Mouse (Mus musculus): ENCODE results near the gene Zfp108. TPM values are rescaled to one million over a fixed set of nuclear protein-coding genes. Genes with fewer than 3 reads are reported as not detected.

Zfp108 gene
- total RNA-seq, 1 experiment from 2014 or later, result 0.47 TPM

Other genes starting within 250 kb of the Zfp108 start
- 0.12 TPM in 1 of 2 replicates, not detected in the other for gene Vmn1r183, start 201.5 kb upstream of the Zfp108 start, total RNA-seq (2017)
- 28.9 and 29.6 TPM in 2 replicates for gene Zfp180, start 172.9 kb upstream of the Zfp108 start, total RNA-seq (2017)
- gene Zfp112, start 142.5 kb upstream of the Zfp108 start, total RNA-seq (2017), result 2.2 and 2.9 TPM in 2 replicates
- 7.2 and 9.6 TPM in 2 replicates for gene Zfp235, start 120.6 kb upstream of the Zfp108 start, total RNA-seq (2017)
- gene Zfp114, start 79.7 kb upstream of the Zfp108 start, total RNA-seq (2017), result 0.25 and 0.35 TPM in 2 replicates
- 0.25 and 0.35 TPM in 2 replicates for gene Zfp111, start 43.4 kb upstream of the Zfp108 start, total RNA-seq (2017)
- gene Zfp109, start 17.2 kb upstream of the Zfp108 start, total RNA-seq (2017), result 0.61 and 1.2 TPM in 2 replicates
- 0.37 and 0.47 TPM in 2 replicates for gene Zfp93, start 15.6 kb downstream of the Zfp108 start, total RNA-seq (2017)
- gene Zfp61, start 46.4 kb downstream of the Zfp108 start, total RNA-seq (2017), result 8.3 and 10.1 TPM in 2 replicates
- gene Zfp94, start 61.9 kb downstream of the Zfp108 start, total RNA-seq (2017), result 8.7 and 14.6 TPM in 2 replicates
- gene Tescl, start 79.1 kb downstream of the Zfp108 start, total RNA-seq (2017), result not detected in 2 replicates
- gene Lypd5, start 94.4 kb downstream of the Zfp108 start, total RNA-seq (2017), result not detected in 2 replicates
- gene Kcnn4, start 115.5 kb downstream of the Zfp108 start, total RNA-seq (2017), result 13.6 and 14.8 TPM in 2 replicates
- gene Smg9, start 144.8 kb downstream of the Zfp108 start, total RNA-seq (2017), result 30.7 and 33.6 TPM in 2 replicates
- 3.1 and 4.4 TPM in 2 replicates for gene Irgc1, start 197.5 kb downstream of the Zfp108 start, total RNA-seq (2017)
- 209 and 221 TPM in 2 replicates for gene Plaur, start 207.7 kb downstream of the Zfp108 start, total RNA-seq (2017)
- gene Cadm4, start 227.2 kb downstream of the Zfp108 start, total RNA-seq (2017), result not detected in 2 replicates